Mouse (Mus musculus) embryo, embryonic 10.5 days (tissue): Measurements from ENCODE around the gene Tubg1.

Experiments
- DNase-seq: peaks from one replicate; pipeline ENCODE4 v3.0.0-alpha.2; 2015; ENCODE audit warnings: low spot score

Tubg1 gene

DNA sequence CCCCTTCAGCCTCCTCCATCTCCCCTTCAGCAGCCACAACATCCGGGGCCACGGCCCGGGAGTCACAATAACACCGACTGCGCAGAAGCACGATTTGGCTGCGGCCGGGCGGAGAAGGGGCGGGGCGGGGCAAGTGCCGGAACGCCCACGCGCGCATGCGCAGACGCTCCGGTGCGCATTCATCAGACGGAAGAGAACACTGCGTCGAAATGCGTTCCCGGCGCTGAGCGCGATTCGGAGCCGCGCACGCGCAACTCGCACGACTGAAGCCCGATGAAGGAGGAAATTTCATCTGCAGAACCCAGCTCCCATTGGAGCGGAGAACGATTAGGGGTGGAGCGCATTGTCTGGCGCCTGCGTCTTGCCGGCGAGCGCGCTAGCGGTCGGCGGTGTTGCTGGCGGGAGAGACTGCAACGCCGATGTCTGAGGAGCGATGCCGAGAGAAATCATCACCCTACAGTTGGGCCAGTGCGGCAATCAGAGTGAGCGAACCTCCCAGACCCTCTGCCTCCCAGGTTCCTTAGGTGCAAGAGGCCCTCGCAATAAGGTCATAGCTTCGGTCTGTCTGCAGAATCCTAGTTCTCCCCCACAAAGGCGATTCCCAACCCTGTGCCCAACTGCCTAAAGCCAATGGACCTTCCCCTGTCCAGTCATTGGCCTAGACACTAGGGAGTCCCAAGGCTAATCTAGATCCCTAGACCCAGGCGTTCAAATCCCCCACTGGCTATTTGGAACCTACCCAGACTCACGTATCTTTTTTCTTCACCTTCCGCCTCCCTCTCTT lies at the start of gene Tubg1, which contains the start of gene Retreg3:
Tubg1 (plus strand) TSS at position 178 of the 784 bp plus-strand sequence.
Retreg3 (minus strand) TSS at position 133 of the 784 bp plus-strand sequence.
- DNase-seq, result peak; percentile 99

DNA sequence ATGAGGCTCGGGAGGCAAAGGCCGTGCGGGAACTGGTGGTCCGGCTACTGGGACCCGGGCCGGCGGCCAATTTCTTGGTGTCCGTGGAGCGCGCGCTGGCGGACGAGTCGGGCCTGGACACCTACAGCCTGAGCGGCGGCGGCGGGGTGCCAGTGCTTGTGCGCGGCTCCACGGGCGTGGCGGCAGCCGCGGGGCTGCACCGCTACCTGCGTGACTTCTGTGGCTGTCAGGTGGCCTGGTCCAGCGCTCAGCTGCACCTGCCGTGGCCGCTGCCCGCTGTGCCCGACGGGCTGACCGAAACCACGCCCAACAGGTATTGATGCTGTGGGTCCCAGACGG lies 49.6 kb upstream of the Tubg1 start:
- DNase-seq, result no peak

DNA sequence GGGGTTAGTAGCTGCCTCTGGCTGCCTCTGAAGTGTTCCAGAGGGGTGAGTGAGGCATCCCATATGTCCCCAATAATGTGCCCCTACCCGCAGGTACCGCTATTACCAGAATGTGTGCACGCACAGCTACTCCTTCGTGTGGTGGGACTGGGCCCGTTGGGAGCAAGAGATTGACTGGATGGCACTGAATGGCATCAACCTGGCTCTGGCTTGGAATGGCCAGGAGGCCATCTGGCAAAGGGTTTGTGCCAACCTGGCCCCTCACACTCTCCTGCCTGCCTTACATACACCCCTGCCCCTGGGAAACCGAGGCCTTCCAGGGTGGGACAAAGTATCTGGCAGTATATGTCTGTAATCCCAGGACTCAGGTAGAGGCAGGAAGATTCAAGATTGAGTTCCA lies 48.8 kb upstream of the Tubg1 start:
- DNase-seq, result no peak

DNA sequence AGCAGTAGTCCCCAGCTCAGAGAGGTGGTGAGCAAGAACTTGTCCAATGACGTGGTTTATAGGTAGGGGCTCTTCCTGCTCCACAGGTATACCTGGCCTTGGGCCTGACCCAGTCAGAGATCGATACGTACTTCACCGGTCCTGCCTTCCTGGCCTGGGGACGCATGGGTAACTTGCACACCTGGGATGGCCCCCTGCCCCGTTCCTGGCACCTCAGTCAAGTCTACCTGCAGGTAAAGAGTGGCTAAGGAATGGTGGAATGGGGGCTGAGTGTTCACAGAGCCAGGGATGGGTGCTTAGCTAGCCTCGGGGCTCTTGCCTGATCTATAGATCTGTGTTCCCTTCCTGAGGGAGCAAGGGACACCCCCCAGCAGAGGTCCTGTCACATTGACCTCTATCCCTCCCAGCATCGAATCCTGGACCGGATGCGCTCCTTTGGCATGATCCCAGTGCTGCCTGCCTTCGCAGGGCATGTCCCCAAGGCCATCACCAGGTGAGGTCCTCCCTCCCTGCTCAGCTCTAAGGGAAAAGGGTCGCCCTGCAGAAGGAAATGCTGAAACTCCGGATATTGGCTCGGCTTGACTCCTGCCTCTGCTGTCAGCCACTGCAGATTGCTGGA lies 47.8 kb upstream of the Tubg1 start:
- no peak for DNase-seq

DNA sequence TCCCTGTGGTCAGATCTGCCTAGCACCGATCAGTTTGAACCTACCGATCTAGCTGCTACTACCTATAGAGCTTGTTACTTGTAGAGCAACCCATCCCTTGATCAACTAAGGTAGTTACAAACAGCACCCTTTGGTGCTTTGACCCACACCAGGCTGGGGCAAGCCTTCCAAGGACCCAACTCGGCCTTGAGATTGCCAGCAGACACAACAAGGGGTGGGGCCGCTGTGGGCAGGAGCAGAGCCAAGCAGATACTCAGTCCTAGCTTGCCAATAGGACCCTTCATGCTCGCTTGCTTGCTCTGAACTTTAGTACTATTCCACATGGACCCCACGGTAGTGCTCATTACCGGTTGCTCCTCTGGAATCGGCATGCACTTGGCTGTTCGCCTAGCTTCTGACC lies 41.6 kb upstream of the Tubg1 start, which contains the start of gene Hsd17b1:
Hsd17b1 (plus strand) TSS at position 291 of the 400 bp plus-strand sequence.
- no peak for DNase-seq

DNA sequence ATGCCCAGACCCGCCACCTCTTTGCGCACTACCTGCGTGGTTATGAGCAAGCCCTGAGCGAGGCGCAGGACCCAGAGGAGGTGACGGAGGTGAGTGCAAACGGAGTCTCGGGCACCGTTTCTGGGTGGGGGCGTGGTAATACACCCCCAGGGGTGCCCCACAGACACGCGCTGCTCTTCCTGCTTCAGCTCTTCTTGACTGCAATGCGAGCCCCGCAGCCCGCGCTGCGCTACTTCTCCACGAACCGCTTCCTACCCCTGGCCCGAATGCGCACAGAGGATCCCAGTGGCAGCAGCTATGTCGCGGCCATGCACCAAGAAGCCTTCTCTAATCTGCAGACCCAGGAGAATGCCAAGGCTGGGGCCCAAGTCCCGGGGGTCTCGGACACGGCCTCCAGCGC lies 40.0 kb upstream of the Tubg1 start:
- DNase-seq, result peak; percentile 5

DNA sequence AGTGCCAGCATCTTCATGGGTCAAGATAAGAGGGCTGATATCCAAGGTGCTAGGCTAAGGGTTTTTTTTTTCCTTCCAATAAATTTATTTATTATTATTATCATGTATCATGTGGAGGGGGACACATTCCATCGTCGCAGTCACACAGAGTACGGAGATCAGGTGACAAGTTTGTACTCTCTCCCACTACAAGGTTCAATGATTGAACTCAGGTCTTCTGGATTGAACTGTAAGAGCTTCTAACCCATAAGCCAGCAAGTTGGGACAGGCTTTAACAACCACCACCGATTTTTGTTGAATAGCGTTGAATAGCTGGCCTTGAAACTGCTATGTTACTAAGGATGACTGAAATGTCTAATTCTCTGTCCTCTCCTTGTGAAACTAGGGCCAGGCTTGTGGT lies 39.3 kb upstream of the Tubg1 start:
- DNase-seq, result no peak

DNA sequence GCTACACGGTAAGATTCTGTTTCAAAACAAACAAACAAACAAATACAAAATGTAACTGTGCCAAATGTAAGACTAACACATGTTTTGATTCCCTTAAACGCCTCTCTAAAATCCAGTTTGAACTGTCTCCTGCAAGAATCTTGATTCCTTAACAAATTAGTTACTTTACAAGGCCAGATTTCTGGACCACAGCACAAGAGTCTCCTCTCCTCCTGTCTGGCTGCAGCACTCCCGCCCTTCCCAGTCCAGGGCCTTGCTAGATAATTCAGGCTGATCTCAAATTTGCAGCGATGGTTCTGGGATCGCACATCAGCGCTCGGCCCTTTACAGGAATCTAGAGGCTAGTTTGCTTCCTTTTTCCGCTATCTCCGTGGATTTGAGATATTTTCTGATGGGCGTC lies 38.1 kb upstream of the Tubg1 start:
- no peak for DNase-seq

DNA sequence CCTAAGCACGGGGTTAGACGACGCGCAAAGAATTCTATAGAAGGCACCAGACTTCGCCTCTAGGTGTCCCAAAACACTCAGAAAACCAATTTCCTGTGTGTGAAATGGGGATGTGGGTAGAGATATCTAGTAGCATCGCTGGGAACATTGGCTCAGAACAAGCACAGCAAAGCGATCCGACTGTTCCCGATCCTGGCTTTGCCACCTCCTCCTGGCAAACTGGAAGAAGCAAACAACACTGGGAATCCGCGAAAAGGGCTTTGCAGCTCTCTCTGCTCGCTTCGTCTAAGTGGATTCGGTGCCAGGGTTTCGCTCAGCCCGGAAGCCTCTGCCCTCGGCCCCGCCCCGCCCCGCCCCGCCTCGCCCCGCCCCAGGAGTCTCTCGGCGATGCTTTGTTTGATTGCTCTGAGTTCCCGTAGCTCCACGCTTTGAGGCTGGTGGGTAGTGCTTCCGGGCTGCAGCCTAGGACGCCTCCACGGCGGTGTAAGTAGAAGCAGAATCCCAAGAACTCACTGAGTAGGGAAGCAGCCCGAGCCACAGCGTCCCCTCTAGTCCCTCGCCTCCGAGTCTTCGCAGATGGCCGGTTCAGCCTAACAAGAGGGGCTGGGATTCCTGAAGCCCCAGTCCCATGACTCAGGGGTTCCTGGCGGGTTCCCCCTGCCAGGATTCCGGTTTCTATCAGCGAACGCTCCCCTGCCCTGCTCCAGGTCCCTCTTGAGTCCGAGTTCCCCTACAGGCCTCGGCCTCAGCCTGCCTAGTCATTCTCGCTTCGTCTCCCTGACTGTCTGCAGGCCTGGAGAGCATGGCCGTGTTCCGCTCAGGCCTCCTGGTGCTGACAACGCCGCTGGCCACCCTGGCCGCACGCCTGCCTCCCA lies 37.3 kb upstream of the Tubg1 start, which contains the start of gene Coasy:
Coasy (plus strand) TSS at position 358 of the 875 bp plus-strand sequence.
- DNase-seq, result peak; percentile 93

DNA sequence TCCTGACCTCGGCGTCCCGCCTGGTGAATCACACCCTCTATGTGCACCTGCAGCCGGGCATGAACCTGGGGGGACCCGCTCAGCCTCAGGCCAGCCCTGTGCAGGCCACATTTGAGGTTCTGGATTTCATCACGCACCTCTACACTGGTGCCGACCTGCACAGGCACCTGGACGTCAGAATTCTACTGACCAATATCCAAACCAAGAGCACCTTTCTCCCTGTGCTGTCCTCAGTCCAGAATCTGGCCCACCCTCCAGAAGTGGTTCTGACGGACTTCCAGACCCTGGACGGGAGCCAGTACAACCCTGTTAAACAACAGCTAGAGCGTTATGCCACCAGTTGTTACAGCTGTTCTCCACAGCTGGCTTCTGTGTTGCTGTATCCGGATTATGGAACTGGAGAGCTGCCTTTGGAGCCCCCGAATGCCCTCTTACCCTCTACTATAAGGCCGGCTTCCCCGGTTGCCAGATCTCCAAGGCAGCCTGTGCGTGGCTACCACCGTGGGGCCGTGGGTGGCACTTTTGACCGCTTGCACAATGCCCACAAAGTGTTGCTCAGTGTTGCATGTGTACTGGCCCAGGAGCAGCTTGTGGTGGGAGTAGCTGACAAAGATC lies 36.5 kb upstream of the Tubg1 start:
- no peak for DNase-seq

DNA sequence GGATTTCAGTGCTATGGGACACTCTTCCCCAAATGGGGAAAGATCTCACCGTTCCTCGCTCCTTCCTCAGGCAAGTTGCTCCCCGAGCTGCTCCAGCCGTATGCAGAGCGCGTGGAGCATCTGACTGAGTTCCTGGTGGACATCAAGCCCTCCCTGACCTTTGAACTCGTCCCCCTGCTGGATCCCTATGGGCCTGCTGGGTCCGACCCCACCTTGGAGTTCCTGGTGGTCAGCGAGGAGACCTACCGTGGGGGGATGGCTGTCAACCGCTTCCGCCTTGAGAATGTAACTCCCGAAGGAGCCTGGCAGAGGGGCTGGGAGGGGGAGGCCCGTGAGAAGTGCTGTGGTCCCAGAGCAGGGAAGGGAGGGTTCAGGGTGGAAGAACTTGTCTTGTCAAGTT lies 35.5 kb upstream of the Tubg1 start:
- DNase-seq, result no peak

DNA sequence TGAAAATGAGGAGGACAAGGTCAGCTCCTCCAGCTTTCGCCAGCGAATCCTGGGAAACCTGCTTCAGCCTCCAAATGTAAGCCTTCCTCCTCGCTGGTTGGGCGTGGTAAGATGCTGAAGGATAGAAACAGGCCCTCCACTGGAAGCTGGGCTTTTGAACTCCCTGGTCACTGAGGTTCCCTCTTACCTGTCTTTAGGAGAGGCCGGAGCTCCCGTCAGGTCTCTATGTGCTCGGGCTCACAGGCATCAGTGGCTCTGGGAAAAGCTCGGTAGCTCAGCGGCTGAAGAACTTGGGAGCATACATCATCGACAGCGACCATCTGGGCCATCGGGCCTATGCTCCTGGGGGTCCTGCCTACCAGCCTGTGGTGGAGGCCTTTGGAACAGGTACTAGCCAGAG lies 34.9 kb upstream of the Tubg1 start:
- DNase-seq, result no peak

DNA sequence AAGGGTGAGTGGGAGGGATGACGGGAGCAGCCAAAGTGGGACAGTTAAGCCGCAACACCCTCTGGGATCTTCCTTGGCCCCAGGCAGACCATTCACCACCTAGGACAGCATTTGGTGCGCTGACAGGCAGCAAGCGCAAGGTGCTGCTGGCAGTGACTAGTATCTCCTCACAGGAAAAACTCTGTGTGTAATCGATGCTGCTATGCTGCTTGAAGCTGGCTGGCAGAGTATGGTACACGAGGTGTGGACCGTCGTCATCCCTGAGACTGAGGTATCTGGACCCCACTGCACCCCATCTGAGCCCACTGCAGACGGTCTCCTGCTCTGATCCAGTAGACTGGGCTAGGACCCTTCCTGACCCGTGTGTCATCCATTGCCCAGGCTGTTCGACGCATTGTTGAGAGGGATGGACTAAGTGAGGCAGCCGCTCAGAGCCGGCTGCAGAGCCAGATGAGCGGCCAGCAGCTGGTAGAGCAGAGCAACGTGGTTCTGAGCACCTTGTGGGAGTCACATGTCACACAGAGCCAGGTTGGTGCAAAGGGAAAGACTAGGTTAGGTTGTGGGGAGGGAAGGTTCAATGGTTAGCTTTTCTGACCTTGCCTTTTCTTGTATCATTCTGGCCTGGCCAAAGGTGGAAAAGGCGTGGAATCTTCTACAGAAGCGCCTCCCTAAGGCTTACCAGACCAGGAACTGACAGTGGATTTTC lies 34.0 kb upstream of the Tubg1 start:
- DNase-seq, result no peak

DNA sequence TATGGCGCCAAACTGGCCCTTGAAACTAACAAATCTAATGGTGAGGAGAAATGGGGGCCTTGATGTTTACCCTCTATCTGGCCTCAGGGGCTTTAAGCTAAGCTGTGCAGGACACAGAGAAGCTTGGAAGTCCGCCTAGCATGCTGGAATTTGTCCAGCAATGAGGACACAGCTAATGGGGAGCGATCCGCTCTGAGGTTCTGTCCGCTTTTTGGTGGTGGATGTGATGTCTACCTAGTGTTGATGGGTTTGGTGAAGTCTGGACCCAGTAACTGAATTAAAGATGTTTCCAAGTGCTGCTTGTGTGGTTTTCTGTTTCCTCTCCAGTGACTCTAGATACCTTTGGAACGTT lies 33.4 kb upstream of the Tubg1 start:
- DNase-seq, result no peak

DNA sequence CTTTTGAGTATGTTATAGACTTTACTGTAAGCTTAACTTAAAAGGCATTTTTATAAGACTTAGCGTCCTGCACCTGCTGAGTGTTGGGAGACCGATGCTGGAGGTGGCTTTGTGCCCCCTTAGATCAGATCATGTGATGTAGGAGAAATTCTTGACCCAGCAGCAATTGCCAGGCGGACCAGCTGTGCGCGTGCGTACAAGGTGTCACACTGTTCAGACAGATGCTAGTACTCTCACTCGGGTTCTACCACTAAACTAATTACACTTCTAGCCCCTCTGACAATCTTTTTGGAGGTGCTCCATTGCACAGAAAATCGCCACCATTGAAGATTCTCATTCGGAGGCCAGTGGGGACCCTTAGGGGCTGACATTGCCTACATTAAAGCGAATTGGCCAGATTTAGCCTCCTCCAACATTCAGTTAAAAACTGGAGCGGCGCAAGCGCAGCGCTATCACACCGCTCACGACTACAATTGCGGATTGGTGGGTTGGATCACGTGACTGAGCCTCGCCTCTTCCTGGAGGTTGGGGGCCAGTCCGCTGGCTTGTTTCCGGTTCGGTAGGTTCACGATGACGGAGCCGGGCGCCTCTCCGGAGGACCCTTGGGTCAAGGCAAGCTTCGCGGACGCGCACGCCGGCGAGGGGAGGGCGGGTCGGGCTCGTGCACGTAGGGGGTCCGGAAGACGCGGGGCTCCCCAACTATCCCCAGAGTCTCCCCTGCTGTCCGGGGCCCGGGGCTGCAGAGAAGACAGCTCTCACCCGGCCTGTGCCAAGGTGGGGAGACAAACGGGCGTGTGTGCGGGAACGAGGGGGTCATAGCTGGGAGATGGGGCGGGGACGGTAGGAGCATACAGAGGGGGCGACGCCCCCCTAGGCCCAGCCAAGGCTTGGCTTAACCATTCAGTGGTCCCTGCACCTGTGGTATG lies 32.7 kb upstream of the Tubg1 start, which contains the start of gene Mlx:
Mlx (plus strand) TSS at position 522 of the 926 bp plus-strand sequence.
- peak; percentile 96 for DNase-seq

DNA sequence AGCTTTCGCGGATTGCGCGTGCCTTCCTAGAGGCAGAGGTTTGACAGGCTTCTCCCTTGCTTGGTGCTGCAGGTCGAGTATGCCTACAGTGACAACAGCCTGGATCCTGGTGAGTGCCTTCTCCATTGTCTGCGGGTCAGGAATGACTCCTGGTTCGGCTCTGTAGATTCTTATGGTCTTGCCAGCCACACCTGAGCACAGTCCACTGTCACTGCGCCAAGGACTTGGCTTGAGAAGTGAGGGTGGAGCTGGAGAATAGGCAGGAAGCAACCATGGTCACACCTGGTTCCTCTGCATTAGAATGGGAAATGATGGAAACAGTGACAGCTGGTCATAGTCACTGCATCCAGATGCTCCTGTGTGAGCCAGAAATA lies 32.1 kb upstream of the Tubg1 start:
- DNase-seq, result no peak

DNA sequence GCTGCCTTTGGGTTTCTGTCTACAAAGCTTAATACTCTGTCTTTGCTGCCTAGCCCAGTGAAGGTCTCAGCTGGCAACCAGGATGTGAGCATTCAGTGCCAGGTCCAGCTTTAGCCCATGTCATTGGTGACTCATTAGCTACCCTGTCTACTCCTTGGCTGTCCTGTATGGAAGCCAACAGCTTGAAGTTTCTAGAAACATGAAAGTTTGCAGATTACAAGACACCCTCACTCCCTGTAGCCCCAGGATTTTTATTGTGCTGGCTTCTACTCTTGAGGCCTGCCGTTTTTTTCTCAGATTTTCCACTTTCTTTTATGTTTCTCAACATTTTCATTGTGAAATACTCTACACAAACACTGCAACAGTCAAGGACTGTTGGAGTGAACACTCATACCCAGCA lies 29.8 kb upstream of the Tubg1 start:
- DNase-seq, result no peak

DNA sequence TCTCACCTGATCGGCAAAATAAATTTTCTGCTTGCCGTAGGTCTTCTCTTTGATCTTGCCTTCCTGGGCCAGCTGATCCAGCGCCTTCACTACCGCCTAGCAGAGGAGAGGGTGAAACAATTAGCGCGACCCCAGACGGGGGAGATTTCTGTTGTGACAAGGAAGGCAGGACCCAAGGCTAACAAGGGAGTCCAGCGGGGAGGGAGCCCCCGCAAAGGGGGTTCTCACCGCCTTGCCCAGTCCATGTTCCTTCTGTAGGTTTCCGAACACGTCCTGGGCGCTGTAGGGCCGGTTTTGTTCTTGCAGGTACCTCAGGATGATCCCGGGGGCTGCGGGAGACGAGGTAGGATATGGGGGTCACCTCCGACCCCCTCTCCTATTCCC lies 24.8 kb upstream of the Tubg1 start:
- no peak for DNase-seq

DNA sequence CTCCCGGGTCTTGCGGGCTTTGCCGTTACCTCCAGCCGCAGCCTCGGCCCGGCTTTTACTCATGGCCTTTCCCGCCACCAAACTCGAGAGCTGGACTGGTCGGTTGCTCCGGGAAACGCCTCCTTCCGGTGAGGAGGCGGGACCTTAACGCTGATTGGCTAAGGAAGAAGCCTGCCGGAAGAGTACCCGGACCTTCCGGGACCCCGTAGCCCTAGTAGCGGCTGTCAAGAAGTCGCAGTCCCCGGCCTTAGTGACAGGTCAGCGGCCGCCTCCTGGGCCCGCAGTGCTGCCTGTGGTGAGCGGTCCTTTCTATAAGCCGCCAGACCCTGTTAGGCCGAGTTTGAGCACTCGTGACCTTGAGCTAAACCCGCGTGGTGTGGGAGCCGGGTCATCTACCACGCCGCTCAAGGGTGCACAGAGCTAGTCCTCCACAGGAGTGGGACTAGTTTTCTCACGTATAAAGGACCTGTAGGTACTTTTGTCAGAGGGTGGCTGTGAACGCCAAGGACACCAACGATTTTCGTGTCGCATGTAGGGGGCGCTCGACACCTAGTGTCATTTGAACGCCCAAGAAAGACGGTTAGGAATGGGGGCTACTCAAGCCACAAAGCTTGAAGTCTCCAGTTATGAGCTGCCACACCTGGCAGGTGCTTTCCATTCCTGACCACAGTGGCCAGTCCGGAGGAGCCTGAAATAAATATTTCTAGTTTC lies 24.3 kb upstream of the Tubg1 start, which contains the start of gene Psmc3ip:
Psmc3ip (minus strand) TSS at position 123 of the 711 bp plus-strand sequence.
- DNase-seq, result peak; percentile 98

DNA sequence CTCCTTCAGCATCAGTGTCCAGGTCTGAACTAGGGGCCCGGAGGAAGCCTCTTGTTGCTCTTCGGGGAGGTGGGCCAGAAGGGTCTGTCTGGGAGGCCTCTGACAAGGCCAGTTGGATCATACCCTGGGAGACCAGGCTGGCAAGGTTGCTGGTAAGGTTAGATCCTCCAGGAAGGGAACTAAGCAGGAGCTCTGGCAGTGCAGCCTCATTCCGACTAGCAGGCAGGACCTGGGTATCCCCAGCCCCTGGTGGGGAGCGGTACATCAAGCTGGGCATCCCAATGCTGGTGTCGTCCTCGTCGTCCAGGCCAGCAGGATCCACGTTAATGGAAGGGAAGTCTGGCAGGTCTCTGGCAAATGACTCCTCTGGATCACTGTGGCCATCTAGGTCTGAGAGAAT lies 21.5 kb upstream of the Tubg1 start:
- DNase-seq, result no peak
